Mouse (Mus musculus): ENCODE measurements around the gene Luc7l2. TPM values are rescaled to one million over a fixed set of nuclear protein-coding genes. Genes with fewer than 3 reads are reported as not detected.

The Luc7l2 gene
- polyA plus RNA-seq, 1 experiment = 204 TPM

DNA sequence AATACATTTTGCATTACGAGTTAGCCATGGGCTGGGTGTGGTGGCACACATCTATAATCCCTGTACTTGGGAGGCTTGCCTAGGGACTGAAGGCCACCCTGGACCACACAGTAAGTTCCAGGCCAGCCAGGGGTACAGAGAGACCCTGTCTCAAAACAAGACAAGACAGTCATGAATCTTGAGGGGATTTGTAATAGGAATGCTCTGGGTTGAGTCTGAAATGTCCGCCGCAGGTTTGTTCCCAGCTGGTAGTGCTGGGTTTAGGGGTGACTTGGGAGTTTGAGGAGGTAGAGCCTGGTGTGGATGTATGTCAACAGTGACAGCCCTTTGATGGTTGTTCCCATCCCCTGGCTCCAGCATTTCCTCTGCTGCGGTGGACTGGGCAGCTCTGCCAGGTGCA is 75.9 kb downstream of the Luc7l2 start:
- Histone ChIP-seq H3K27ac (ENCODE audit: insufficient read depth, low read depth, low read length) (no peak overlapping the region), H3K4me1 (ENCODE audit: control insufficient read depth, insufficient read depth, low read length) (peaks cover 15% of the 10 kb centered on the region), H3K4me3 (ENCODE audit: insufficient read depth, low read length) (no peak overlapping the region)
- no peak for TF ChIP-seq CTCF (IDR thresholded peaks at IDR 0.05; ENCODE audit: low read depth, low read length)
- TF ChIP-seq POLR2A (IDR thresholded peaks at IDR 0.05; ENCODE audit: borderline replicate concordance, low read depth, low read length) = no peak

DNA sequence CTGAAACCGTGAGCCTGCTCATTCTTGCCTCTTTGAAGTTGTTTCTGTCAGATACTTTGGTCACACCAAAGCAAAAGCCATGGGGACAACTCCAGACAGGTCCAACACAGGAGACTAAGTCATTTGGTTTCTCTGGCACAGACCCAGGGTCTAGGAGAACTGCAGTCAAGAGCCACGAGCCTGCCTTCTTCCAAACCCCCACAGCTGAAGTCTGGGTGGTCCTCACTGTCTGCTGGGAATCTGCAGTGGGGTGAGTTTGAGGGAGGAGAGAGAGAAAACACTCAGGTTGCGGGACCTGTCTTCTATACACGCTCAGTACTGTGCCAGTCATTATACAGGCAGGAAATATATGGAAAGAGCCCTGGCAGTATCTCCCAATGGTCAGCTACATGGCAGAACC is 76.4 kb downstream of the Luc7l2 start:
- TF ChIP-seq CTCF (IDR thresholded peaks at IDR 0.05; ENCODE audit: low read depth, low read length) (no peak), POLR2A (IDR thresholded peaks at IDR 0.05; ENCODE audit: borderline replicate concordance, low read depth, low read length) (no peak)
- H3K4me1 ChIP-seq (ENCODE audit: control insufficient read depth, insufficient read depth, low read length) = peaks cover 15% of the 10 kb centered on the region
- H3K4me3 ChIP-seq (ENCODE audit: insufficient read depth, low read length) = no peak overlapping the region
- no peak overlapping the region for H3K27ac ChIP-seq (ENCODE audit: insufficient read depth, low read depth, low read length)

DNA sequence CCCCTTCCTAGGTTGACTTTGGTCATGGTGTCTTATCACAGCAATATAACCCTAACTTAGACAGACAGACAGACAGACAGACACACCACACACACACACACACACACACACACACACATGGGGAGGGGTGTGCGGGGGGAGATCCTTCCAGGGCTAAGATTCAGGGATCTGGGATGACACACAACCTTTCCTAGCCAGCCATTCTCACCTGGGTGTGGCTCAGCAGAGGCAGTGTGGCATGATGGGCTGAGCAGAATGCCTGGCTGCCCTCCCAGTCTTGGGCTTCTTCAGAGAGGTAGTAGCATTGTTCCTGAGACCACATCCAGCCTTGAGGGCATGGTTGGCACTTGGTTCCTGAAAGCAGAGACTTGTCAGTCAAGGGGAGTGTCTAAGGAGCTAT is 78.4 kb downstream of the Luc7l2 start:
- Histone ChIP-seq H3K4me1 (ENCODE audit: control insufficient read depth, insufficient read depth, low read length) (peaks cover 5% of the 10 kb centered on the region), H3K27ac (ENCODE audit: insufficient read depth, low read depth, low read length) (no peak overlapping the region), H3K4me3 (ENCODE audit: insufficient read depth, low read length) (no peak overlapping the region)
- TF ChIP-seq CTCF (IDR thresholded peaks at IDR 0.05; ENCODE audit: low read depth, low read length) (no peak), POLR2A (IDR thresholded peaks at IDR 0.05; ENCODE audit: borderline replicate concordance, low read depth, low read length) (no peak)

DNA sequence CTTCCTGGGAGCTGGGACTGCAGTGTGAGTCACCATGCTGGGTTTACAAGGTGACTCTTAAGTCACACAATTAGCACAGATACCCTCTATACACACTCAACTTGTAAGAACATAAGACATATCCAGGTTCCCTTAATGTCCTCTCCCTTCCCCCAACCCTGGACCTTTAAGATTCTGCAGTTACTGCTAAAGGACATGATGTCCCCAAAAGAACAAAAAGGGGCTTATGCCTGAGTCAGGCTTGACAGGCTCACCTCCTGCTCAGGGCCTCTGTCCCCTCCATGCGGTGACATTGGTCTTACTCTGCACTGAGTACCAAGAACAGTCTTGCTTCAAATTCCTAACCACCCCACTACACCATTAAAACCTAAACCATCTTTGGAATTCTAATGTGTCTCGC is 81.7 kb downstream of the Luc7l2 start:
- no peak for TF ChIP-seq CTCF (IDR thresholded peaks at IDR 0.05; ENCODE audit: low read depth, low read length)
- TF ChIP-seq POLR2A (IDR thresholded peaks at IDR 0.05; ENCODE audit: borderline replicate concordance, low read depth, low read length) = no peak
- peaks cover 7% of the 10 kb centered on the region for H3K4me1 ChIP-seq (ENCODE audit: control insufficient read depth, insufficient read depth, low read length)
- H3K27ac ChIP-seq (ENCODE audit: insufficient read depth, low read depth, low read length) = no peak overlapping the region
- H3K4me3 ChIP-seq (ENCODE audit: insufficient read depth, low read length) = no peak overlapping the region

- no peak for TF ChIP-seq CTCF (IDR thresholded peaks at IDR 0.05; ENCODE audit: low read depth, low read length)
- no peak for TF ChIP-seq POLR2A (IDR thresholded peaks at IDR 0.05; ENCODE audit: borderline replicate concordance, low read depth, low read length)
- H3K4me1 ChIP-seq (ENCODE audit: control insufficient read depth, insufficient read depth, low read length) = peaks cover 10% of the 10 kb centered on the region
- H3K4me3 ChIP-seq (ENCODE audit: insufficient read depth, low read length) = no peak overlapping the region
- H3K27ac ChIP-seq (ENCODE audit: insufficient read depth, low read depth, low read length) = no peak overlapping the region
These were observed 83.3 kb downstream of the Luc7l2 start for GRCm38 (mm10) chr6:38634461-38634860.

DNA sequence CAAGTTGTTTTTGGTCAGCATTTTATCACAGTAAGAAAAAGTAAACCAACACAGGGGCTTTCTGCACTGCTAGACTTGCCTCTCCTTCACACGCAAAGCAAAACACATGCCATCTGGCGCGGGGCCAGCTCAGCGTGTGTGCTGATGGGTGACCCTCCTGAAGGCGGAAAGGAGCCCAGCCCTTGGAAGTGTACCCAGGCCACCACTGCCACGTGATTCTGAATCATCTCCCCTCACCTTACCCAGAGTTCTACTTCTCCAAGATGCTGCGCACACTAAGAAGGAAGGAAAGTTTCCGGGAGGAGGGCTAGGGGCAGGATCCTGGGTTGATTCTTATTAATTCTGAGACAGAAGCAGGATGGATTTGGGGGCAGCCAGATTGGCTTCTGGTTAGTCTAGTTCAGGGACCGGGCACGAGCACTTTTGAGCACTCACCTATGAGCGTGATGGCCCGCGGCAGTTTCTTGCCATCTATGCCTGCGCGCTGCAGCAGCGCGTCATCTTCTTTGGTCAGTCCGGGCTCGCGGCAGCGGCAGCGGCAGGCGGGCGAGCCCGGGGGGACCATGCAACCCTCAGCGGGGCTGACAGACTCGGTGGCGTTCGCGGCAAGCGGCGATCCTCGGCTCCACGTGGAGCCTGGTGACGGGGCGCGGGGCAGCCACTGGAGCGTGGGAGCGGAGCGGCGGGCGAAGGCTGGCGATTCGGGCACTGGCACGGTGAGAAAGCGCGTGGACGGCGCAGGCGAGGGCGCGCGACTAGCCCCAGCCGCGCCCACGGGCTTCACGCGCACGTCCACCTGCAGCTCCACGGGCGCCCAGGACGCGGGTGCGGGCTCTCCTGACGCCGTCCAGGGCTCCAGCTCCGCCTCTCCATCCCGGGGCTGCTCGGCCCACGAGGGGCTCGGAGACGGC is 85.1 kb downstream of the Luc7l2 start:
- TF ChIP-seq CTCF (IDR thresholded peaks at IDR 0.05; ENCODE audit: low read depth, low read length) (no peak), POLR2A (IDR thresholded peaks at IDR 0.05; ENCODE audit: borderline replicate concordance, low read depth, low read length) (no peak)
- peaks cover 22% of the 10 kb centered on the region for H3K4me1 ChIP-seq (ENCODE audit: control insufficient read depth, insufficient read depth, low read length)
- H3K27ac ChIP-seq (ENCODE audit: insufficient read depth, low read depth, low read length) = no peak overlapping the region
- peak overlapping the region; percentile 77 for H3K4me3 ChIP-seq (ENCODE audit: insufficient read depth, low read length)

GRCm38 (mm10) chr6:38636852-38637618 is 85.9 kb downstream of the Luc7l2 start, which contains the start of gene Klrg2:
TSS of gene Klrg2 (minus strand) at chr6:38637242.
- Histone ChIP-seq H3K4me3 (ENCODE audit: insufficient read depth, low read length) (peak within 1 kb of the TSS; percentile 77), H3K4me1 (ENCODE audit: control insufficient read depth, insufficient read depth, low read length) (peaks cover 29% of the 10 kb centered on the region), H3K27ac (ENCODE audit: insufficient read depth, low read depth, low read length) (no peak within 1 kb of the TSS)
- TF ChIP-seq POLR2A (IDR thresholded peaks at IDR 0.05; ENCODE audit: borderline replicate concordance, low read depth, low read length) = no peak
- no peak for TF ChIP-seq CTCF (IDR thresholded peaks at IDR 0.05; ENCODE audit: low read depth, low read length)

DNA sequence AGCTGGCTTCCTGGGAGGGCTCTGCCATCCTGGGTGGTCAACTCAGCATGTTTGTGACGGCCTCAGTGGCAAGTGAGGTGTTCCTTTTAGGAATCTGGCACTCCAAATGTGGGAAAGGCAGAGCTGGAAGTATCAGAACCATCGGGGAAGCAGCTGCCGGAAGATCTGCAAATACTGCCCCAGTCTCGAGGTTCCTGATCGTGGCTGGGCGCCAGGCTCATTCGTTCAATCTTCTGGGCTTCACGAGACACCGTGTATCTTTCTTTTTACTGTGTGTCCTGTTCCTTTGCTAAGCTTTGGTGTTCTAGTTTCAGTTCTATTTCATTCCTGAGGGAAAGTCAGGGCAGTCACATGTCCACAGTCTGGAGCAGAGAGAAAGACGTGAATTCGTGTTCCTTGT is 89.3 kb downstream of the Luc7l2 start:
- Histone ChIP-seq H3K27ac (ENCODE audit: insufficient read depth, low read depth, low read length) (peak overlapping the region; percentile 67), H3K4me3 (ENCODE audit: insufficient read depth, low read length) (0 out of 2 replicates have a peak overlapping the region, but pooled peaks have one; percentile 4), H3K4me1 (ENCODE audit: control insufficient read depth, insufficient read depth, low read length) (peaks cover 36% of the 10 kb centered on the region)
- TF ChIP-seq CTCF (IDR thresholded peaks at IDR 0.05; ENCODE audit: low read depth, low read length) = no peak
- no peak for TF ChIP-seq POLR2A (IDR thresholded peaks at IDR 0.05; ENCODE audit: borderline replicate concordance, low read depth, low read length)

DNA sequence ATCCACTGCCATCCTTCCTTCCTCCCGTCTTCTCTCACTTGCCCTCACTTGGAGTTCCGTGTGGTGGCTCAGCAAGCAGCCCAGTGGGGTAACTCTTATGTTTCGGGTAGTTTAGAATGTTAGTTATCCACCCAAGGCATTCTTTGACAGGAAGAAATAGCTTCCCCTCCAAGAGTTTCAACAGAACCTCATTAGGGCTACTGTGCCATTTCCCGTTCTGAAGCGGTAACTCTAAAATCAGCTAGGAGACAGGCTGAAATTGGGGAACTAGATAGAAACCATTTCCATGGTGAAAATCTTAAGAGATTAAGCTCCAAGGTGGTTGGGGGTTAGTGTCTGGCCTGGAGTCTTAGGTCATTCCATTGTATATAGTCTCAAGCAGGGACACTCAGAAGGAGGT is 90.1 kb downstream of the Luc7l2 start:
- TF ChIP-seq CTCF (IDR thresholded peaks at IDR 0.05; ENCODE audit: low read depth, low read length) = no peak
- no peak for TF ChIP-seq POLR2A (IDR thresholded peaks at IDR 0.05; ENCODE audit: borderline replicate concordance, low read depth, low read length)
- peak overlapping the region; percentile 20 for H3K4me3 ChIP-seq (ENCODE audit: insufficient read depth, low read length)
- H3K4me1 ChIP-seq (ENCODE audit: control insufficient read depth, insufficient read depth, low read length) = peaks cover 33% of the 10 kb centered on the region
- H3K27ac ChIP-seq (ENCODE audit: insufficient read depth, low read depth, low read length) = peak overlapping the region; percentile 67

DNA sequence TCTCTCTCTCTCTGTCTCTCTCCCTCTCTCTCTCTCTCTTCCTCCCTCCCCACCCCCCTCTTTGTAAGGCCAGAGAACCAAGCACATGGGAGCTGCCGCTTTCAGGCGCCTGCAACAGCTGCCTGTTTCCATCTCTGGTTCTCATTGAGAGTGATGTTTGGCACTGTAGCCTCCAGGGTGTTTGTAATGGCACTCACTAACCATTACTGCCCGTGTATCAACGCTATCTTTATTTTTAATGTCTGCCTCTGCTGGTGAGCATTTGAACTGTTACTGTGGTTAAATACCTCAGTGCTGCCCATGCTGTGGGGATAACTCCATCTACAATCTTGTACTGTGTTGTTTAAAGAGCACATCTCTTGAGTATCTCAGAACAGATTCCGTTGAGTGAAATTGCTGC is 90.5 kb downstream of the Luc7l2 start:
- TF ChIP-seq POLR2A (IDR thresholded peaks at IDR 0.05; ENCODE audit: borderline replicate concordance, low read depth, low read length) = no peak
- TF ChIP-seq CTCF (IDR thresholded peaks at IDR 0.05; ENCODE audit: low read depth, low read length) = no peak
- peaks cover 33% of the 10 kb centered on the region for H3K4me1 ChIP-seq (ENCODE audit: control insufficient read depth, insufficient read depth, low read length)
- peak overlapping the region; percentile 20 for H3K4me3 ChIP-seq (ENCODE audit: insufficient read depth, low read length)
- H3K27ac ChIP-seq (ENCODE audit: insufficient read depth, low read depth, low read length) = peak overlapping the region; percentile 67

All from bone marrow macrophage, adult 2 months (primary cell).